Mouse (Mus musculus) left cerebral cortex, adult 9 months (tissue): ENCODE data around the gene Tpsb2.

ENCODE experiments used
- DNase-seq, 2 experiments: peaks; one replicate each; pipeline ENCODE4 v3.0.0; 2022; ENCODE audit warnings: low spot score in 2 of 2

Tpsb2 gene

DNA sequence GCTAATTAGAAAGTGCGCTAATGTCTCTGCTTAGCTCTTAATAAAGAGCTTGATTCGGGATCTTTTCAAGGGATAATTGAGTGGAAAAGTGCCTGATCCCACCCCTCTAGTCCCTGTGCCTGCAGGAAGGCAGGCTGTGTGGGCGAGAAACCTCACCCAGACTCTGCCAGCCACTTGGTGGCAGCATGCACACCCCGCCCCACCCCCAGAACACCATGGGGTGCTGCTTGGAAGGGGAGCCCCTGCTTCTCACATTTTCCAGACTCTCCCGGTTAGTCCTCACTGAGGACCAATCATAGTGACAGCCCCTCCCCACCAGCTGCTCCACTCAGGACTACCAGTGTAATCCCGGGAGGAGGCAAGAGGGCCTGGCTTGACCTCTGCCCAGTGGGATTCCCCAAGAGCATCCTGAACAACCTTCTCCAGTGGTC, 39.9 kb downstream of the Tpsb2 start:
- peak; percentile 50 to 58 for DNase-seq

DNA sequence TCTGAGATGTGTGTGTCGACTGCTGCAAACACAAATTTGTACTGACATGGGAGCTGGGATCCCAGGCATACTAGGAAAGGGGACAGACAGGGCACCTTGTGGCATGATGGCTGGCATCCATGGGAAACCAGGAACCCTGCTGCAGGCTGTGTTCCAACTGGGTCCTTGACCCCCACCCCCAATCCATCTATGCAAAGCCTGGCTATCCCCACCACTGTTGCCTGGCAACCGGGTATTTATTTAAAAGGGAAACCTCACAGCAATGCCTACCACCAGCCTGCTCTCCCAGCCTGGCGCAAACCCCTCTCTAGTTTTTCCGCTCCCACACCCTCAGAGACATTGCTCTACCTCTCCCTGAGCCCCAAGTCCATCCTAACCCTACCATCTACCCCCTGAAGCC, 41.2 kb downstream of the Tpsb2 start:
- DNase-seq, result no peak

DNA sequence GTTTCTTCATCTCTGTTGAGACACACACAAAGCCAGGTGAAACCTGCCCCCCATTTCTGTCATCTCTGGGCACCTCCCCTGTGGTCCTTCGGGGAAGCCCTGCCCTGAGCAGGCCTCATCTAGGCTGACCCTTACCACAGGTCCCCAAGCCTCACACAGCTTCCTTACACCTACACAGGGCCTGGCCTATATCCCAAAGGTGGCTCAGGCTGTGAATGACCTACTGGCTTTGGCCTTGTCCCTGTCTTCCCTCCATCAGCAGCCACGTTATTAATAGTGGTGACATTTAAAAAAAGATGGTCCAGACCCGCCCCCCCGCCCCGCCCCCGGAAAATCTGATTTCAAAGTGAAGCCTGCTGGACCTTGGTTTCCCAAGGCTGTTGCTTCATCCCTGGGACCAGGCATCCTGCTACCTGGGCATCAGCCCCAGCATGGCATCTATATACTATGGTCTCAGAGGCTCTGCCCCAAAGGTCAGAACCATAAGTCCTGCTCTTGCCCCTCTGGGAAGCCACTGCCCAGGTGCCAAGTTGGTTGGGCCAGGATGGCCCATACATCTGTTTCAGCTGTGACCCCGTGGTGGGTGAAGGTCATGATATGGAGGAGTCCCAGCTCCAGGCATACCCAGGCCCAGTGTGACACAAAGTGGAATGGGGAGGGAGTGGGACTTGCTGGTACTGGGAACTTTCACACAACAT, 42.3 kb downstream of the Tpsb2 start:
- no peak for DNase-seq

DNA sequence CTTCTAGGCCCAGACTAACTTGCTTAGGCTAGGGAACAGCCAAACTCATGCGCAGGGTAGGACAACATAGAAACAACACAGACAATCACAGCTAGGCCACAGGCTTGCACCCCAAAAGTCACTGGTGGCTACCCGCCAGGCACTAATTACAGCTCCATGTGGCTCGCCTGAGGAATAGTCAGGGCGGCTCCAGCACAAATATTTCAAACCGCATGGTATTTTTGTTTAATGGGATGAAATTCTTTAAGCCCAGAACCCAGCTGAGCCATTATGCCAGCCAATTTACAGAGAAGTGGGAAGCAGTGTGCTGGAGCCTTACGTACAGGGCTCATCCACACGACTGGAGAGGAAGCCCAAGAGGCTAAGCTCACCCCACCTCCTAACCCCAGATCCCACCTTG, 43.5 kb downstream of the Tpsb2 start:
- DNase-seq, result no peak

DNA sequence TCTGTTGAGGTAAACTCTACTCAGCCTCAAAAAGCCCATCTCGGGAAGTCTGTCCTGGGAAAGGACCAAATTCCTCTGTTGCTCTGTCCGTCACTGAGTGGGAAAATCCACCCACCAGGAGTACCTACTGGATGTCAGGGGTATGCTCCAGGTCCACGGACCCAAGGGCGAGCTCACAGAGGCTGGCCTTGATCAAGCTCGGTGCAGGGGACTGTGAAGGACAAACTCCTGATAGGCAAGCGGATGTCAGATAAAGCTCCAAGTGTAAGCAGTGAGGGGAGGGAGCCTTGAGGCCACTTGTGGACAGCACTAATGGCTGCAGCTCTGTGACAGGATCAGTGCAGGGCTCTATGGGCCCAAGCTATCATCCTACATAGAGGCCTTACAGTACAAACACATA, 44.1 kb downstream of the Tpsb2 start:
- DNase-seq, result no peak

DNA sequence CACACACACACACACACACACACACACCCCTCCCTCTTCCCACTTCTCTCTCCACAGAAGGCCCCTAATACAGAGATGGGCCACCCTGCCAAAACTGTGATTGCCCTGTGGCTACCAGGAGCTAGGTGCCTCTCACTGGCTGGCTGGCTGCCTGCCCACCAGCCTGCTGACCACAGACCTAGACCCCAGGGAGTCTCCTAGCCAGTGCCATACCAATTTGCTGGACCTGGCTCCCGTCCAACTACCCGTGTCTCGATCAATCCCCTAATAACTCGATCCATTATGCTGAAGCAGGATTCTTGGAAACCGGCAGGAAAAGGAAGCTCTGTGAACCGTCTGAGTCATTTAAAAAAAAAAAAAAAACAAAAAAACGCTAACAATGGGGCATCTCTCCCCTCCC, 44.7 kb downstream of the Tpsb2 start:
- DNase-seq, result no peak

DNA sequence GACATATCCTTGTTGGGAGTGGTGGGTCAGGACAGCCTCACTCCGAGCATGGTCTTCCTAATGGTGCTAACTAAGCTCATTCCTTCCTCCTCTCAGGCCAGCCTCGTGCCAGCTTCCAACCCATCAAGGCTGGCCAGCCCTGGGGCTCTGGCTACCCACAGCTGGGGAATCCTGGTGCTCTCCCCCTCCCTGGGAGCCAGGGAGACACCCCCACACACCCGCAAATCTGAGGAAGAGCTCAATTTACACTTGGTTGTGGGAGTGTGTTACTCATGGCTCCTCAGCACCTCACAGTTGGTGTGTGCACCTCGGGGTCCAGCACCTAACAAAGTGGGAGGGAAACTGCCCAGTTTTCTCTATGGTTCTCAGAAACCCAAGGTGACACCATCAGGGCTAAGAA, 45.1 kb downstream of the Tpsb2 start:
- DNase-seq, result peak in 1 of 2 experiments; percentile 68

DNA sequence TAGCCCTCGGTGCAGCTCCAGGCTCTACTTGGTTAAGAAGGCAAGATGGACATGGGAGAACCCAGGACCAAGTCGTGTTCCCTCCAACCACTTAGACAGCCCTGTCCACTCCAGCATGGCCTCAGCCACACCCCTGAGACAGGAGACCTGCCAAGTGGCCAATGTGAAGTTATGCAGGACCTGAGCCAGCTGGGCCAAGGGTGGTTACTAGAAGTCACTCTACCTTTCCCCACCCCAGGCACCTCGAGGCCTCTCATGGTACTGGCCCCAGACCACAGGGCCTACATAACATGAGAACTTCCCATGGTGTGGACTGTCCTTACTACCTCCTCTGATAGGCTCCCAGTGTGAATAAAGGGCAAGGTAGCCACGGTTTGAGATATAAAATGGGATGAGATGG, 48.1 kb downstream of the Tpsb2 start:
- DNase-seq, result no peak

DNA sequence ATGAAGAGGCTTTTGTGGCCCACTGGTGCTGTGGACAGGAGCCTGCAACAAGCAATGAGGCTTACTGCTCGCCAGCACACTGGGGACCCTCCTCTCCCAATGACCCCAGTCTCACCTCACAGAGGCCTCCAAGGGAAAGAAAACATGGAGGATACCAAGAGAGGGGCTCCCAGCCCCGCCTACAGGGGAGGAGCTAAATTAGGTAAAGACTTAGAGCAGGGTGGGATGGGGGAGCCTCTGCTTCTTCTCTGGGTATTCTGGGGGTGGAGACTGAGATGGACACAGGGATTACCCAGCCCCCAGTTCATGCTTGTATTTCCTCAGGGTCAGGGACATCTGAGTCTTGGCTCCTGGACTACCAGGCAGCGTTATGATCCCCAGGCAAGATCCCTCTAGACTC, 48.8 kb downstream of the Tpsb2 start:
- no peak for DNase-seq

DNA sequence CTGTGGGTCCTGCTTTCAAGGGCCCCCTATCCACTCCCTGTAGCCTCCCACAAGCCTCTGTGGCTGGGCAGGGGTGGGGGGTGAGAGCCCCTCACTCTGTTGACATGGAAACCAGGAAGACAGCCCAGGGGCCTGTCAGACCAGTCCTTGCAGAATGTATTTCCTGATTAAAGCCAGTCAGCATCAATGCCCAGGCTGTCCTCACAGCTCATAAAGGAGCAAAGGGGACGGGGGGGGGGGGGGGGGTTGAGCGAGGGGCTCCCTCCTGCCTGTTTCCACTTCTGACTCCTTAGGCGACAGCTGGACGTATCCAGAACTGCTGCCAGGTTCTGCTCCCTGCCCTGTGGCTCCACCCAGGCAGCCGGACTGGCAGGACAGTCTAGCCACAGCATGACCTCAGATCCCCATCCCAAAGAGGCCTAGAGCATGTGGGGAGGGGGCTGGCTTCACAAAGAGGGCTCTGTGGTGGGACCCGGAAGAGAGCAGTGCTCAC, 49.4 kb downstream of the Tpsb2 start:
- no peak for DNase-seq

DNA sequence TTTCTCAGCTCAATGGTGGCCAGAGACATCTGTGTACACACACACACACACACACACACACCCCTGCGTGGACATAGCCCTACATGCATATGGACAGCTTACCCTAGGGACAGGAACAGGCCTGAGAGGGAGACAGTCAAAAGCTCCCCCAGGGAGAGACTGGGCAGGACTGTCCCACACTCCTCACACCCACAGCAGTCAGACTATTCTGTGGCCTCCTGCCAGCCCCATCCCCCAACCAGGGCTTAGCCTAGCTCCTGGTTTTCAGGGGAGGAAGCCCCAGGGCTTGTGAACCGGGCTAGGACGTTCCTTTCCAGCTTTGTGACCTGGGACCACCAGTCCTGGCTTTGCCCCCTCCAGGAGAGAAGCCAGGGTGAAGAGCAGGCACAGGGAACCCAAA, 50.1 kb downstream of the Tpsb2 start:
- DNase-seq, result no peak

DNA sequence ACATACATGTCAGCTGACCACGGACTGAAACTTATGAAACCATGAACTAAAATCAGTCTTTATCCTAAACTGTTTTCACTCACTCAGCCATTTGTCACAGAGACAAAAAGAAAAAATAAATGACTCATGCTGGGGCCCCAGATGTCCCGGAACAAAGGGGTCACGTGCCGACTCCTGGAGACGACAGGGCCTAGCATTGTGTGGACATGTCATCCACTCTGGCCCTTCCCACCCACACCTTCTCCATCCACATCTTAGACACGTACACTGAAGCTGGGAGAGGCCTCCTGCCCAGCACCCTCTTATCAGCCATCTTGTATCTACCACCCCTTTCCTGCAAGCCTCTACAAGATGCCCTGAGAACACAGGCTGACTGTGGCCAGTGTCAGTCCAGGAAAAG, 51.9 kb downstream of the Tpsb2 start:
- no peak for DNase-seq
